Mouse (Mus musculus) spleen, postnatal 0 days (tissue): ENCODE results near the gene Alas2. TPM values are rescaled to one million over a fixed set of nuclear protein-coding genes. Genes with fewer than 3 reads are reported as not detected.

Experiments used
- polyA plus RNA-seq: library from polyadenylated mRNA; unstranded; fragments of >200 nt; fragmentation: Nextera tagmentation; extraction: Ambion mirVana; gene quantifications from 2 replicates; pipeline ENCODE4 v1.2.1, GENCODE M21; 2015

Alas2 gene
- 814 and 816 TPM in 2 replicates for polyA plus RNA-seq

DNA sequence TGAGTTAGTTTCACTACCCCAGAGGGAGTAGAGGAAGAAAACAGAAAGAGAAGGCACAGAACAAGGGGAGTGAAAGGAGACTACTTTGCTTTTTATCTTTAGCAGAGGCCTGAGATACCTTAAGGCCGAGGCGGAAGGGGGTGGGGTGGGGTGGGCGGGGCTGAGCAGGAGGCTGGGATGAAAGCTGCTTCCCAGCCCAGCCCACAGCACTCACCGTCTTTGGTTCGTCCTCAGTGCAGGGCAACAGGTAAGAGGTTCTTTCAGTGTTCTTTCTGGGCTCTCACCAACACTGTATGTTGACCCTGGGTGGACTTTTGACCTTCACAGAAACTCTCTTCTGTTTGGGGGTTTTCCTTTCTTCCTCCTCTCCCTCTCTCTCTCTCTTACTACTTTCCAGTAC, at the start of gene Alas2:
Gene Alas2, plus strand, starts transcription at position 137 of the 400 bp plus-strand sequence.

DNA sequence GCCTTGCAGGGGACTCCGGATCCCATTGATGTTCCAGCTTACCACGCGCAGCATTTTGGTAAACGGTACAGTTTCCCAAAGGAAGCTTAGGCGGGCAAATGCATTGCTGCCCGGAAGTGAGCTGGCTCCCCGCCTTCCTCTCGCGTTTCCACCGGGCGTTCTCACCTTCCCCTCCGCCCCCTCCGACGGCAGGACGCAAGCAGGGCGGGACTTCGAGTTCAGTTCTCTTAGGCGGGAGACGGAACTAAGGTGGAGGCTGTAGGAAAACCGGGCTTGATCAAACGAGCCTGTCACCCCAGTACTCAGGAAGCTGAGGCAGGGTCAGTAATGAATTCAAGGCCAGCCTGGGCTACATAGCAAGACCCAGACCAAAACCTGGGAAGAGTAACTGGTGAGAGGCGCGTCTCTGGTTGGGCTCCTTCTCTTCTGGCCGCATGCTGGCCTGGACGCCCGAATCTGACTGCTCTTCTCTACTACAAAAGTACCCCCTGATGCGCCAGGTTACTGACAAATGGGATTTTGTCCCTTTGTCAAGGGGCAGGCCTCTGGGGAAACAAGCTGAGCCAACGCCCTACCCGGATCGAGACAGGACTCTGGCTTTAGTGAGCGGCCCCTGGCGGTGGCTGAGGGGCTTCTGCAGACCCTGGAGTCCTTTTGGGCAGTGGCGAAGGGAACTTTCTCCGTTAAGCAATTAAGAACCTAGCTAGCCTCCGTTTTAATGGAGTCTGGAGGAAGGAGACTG, 41.0 kb downstream of the Alas2 start, which contains the start of gene Pfkfb1:
Gene Pfkfb1, plus strand, starts transcription at position 207 of the 742 bp plus-strand sequence.

DNA sequence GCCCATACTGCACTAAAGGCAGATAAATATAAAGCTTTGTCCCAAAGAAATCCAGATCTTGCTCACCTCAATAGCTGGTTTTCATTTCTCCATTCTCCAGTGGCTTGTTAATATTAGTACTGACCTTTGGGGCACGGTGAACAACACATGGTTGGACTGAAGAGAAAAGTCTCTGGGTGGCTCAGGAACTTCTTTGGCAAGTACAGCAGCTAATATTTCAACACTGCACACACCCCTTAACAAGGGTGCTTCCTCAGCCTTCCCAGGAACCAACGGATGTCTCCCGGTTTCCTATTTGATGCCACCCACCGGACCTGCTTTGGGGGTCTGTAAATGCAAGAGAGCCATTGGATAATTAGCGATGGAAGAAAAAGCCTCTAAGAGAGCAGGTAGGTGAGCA, 42.5 kb downstream of the Alas2 start, which contains the start of gene Apex2:
Gene Apex2, minus strand, starts transcription at position 173 of the 400 bp plus-strand sequence.

Other genes starting within 250 kb of the Alas2 start
- 13.7 and 14.6 TPM in 2 replicates for gene Tmem29, start 88.2 kb upstream of the Alas2 start, polyA plus RNA-seq
- 4.1 and 5.4 TPM in 2 replicates for gene Pfkfb1, start 40.9 kb downstream of the Alas2 start, polyA plus RNA-seq
- gene Apex2, start 42.5 kb downstream of the Alas2 start, polyA plus RNA-seq: 9.8 and 10.2 TPM in 2 replicates
- 1.5 and 2.4 TPM in 2 replicates for gene Tro, start 110.2 kb downstream of the Alas2 start, polyA plus RNA-seq